Mouse (Mus musculus) thymus, adult 2 months (tissue): ENCODE results near the gene Faap20. TPM values are rescaled to one million over a fixed set of nuclear protein-coding genes. Genes with fewer than 3 reads are reported as not detected.

ENCODE experiments used
- DNase-seq: peaks from one replicate; pipeline ENCODE4 v3.0.0; 2021
- H3K27ac ChIP-seq: fragments of 200-500 bp; 2 replicates; pipeline ENCODE4 v1.5.1; 2012; ENCODE audit warnings: low read length, control low read depth; ENCODE audit not compliant: control insufficient read depth, insufficient read depth
- H3K27me3 ChIP-seq: fragments of 200-500 bp; 2 replicates; pipeline ENCODE4 v1.6.1; 2012; ENCODE audit warnings: mild to moderate bottlenecking, low read length, moderate library complexity, mixed read lengths; ENCODE audit not compliant: control insufficient read depth, insufficient read depth
- H3K36me3 ChIP-seq: fragments of 200-500 bp; 2 replicates; pipeline ENCODE4 v1.6.1; 2012; ENCODE audit warnings: mild to moderate bottlenecking, low read length, moderate library complexity; ENCODE audit not compliant: control insufficient read depth, insufficient read depth
- H3K4me1 ChIP-seq: fragments of 200-500 bp; replicated peaks from 2 replicates; pipeline ENCODE4 v1.6.1; 2012; ENCODE audit warnings: low read length; ENCODE audit not compliant: control insufficient read depth, insufficient read depth
- H3K4me3 ChIP-seq: fragments of 200-500 bp; 2 replicates; pipeline ENCODE4 v1.5.1; 2012; ENCODE audit warnings: mild to moderate bottlenecking, low read length, control low read depth, moderate library complexity; ENCODE audit not compliant: control insufficient read depth, insufficient read depth
- CTCF ChIP-seq: fragments of 200-500 bp; IDR thresholded peaks from 2 replicates; pipeline ENCODE4 v1.5.1; 2012; ENCODE audit warnings: mild to moderate bottlenecking, control low read depth, low read length, moderate library complexity, borderline replicate concordance; ENCODE audit not compliant: control insufficient read depth, poor library complexity, insufficient read depth; ENCODE audit errors: extremely low read depth
- POLR2A ChIP-seq: fragments of 200-500 bp; IDR thresholded peaks from 2 replicates; pipeline ENCODE4 v1.6.1; 2012; ENCODE audit warnings: mild to moderate bottlenecking, low read length, control low read depth, moderate library complexity; ENCODE audit not compliant: control insufficient read depth, poor library complexity, insufficient read depth; ENCODE audit errors: extremely low read depth
- WGBS: fragments of 180-500 bp; shearing (Covaris S2); methylation state at CpG from one replicate; pipeline ENCODE4 v1.1.7; 2018; 5-methylcytosine and 5-hydroxymethylcytosine counted together
- polyA plus RNA-seq: library from polyadenylated mRNA; depleted of rRNA; stranded (reverse); fragments of >200 nt; gene quantifications from 2 replicates; pipeline ENCODE4 v1.2.3, GENCODE M21; 2012

Faap20 gene
- polyA plus RNA-seq, 1 experiment: 91.3 TPM

GRCm38 (mm10) chr4:155222841-155223593, 26.6 kb upstream of the Faap20 start:
- Histone ChIP-seq H3K36me3 (no peaks in the 10 kb centered on the region), H3K4me1 (peaks cover 39% of the 10 kb centered on the region), H3K4me3 (peak overlapping the region; percentile 46), H3K27ac (no peak overlapping the region), H3K27me3 (no peaks in the 10 kb centered on the region)
- peak; percentile 82 for TF ChIP-seq POLR2A
- 0 out of 2 replicates have a peak, but pooled peaks have one; percentile 45 for TF ChIP-seq CTCF
- WGBS: 14% methylated on average over 115 of the region's 116 CpGs
- DNase-seq: peak; percentile 98

GRCm38 (mm10) chr4:155223594-155224528, 25.7 kb upstream of the Faap20 start:
- 22% methylated on average over 20 of the region's 20 CpGs for WGBS
- H3K36me3 ChIP-seq: no peaks in the 10 kb centered on the region
- peak overlapping the region; percentile 46 for H3K4me3 ChIP-seq
- H3K4me1 ChIP-seq: peaks cover 30% of the 10 kb centered on the region
- no peak overlapping the region for H3K27ac ChIP-seq
- TF ChIP-seq CTCF (no peak), POLR2A (no peak)
- H3K27me3 ChIP-seq: no peaks in the 10 kb centered on the region
- no peak for DNase-seq

DNA sequence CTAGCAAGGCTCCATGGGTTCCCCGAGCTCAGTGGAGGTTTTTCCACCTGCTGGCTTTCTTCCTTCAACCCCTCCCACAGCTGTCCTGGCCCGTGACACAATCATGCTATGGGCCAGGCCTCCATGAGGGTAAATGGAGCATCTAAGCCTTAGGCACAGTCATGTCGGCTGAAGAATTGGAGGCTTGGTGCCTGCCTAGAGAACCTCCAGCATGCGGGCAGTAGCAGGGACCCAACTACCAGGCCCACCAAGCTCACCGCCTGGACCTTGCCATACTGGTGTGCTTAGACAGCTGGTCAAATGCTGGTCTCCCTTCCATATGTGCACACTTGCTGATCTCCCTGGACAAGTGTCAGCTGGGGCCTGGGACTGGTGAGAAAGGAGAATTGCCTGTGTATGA, 23.7 kb upstream of the Faap20 start:
- H3K36me3 ChIP-seq: no peaks in the 10 kb centered on the region
- 93% methylated on average over 5 of the region's 5 CpGs for WGBS
- peaks cover 11% of the 10 kb centered on the region for H3K4me1 ChIP-seq
- H3K27me3 ChIP-seq: no peaks in the 10 kb centered on the region
- H3K4me3 ChIP-seq: no peak overlapping the region
- no peak for DNase-seq
- TF ChIP-seq CTCF (no peak), POLR2A (no peak)
- H3K27ac ChIP-seq: no peak overlapping the region

DNA sequence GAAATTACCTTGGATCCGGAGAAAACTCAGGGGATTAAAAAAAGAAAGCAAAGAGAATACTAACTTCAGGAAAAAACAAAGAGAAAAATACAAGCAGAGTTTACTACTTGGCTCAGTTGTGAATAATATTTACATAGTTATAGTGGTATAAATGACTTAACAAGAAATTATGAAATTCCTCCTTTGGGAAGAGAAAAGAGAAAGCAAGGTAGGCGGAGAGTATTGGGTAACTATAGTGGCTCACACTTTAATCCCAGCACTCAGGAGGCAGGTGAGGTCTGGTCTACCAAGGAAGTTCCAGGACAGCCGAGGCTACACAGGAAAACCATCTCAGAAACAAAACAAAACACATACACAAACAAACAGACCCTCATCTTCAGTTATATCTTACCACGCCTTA, 21.6 kb upstream of the Faap20 start:
- TF ChIP-seq CTCF: no peak
- no peak for TF ChIP-seq POLR2A
- Histone ChIP-seq H3K27me3 (no peaks in the 10 kb centered on the region), H3K27ac (no peak overlapping the region), H3K4me1 (peaks cover 4% of the 10 kb centered on the region), H3K4me3 (no peak overlapping the region), H3K36me3 (no peaks in the 10 kb centered on the region)
- 91% methylated on average over 4 of the region's 4 CpGs for WGBS
- DNase-seq: no peak

DNA sequence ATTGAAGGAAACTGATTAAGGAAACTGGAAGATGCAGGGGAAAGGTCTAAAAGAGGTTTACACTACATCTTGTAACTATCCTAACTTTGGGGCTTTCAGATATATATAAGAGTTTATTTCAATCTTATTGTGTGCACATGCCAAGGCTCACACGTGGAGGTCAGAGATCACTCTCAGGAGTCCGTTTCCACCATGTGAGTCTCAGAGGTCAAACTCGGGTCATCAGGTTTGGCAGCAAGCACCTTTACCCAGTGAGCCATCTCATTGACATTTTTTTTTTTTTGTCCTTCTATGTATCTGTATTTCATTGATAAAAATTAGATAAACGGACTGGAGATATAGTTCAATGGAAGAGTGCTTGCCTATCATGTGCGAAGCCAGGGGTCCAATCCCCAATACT, 21.1 kb upstream of the Faap20 start:
- no peak for TF ChIP-seq POLR2A
- no peak for TF ChIP-seq CTCF
- DNase-seq: no peak
- H3K27me3 ChIP-seq: no peaks in the 10 kb centered on the region
- 93% methylated on average over 5 of the region's 5 CpGs for WGBS
- no peaks in the 10 kb centered on the region for H3K36me3 ChIP-seq
- H3K4me3 ChIP-seq: no peak overlapping the region
- H3K27ac ChIP-seq: no peak overlapping the region
- H3K4me1 ChIP-seq: peaks cover 3% of the 10 kb centered on the region

- H3K4me1 ChIP-seq: peaks cover 29% of the 10 kb centered on the region
Measured at GRCm38 (mm10) chr4:155233878-155234277, 15.7 kb upstream of the Faap20 start.

More at GRCm38 (mm10) chr4:155233878-155234277, 15.7 kb upstream of the Faap20 start:
- WGBS: 42% methylated on average over 10 of the region's 10 CpGs
- TF ChIP-seq CTCF: no peak
- no peak for TF ChIP-seq POLR2A
- Histone ChIP-seq H3K27ac (no peak overlapping the region), H3K27me3 (no peaks in the 10 kb centered on the region), H3K36me3 (no peaks in the 10 kb centered on the region), H3K4me3 (no peak overlapping the region)
- no peak for DNase-seq
